Mouse (Mus musculus): ENCODE measurements around the gene Smg6. TPM values are rescaled to one million over a fixed set of nuclear protein-coding genes. Genes with fewer than 3 reads are reported as not detected.
A peak's percentile ranks its signal among the peaks of the same experiment; 100 is the strongest.
"Not testable (repeated sequence)": the region's sequence is repeated elsewhere in the genome, so short reads cannot be mapped to it uniquely, and the experiment has no call there.

Smg6 gene
- polyA plus RNA-seq, 1 experiment from 2014 or later: 17.5 TPM

GRCm38 (mm10) chr11:75167643-75168589 lies 242.3 kb downstream of the Smg6 start:
- H3K4me2 ChIP-seq: peak overlapping the region; percentile 94
- WGBS: 3% methylated on average over 54 of the region's 63 CpGs
- H3K9me3 ChIP-seq (replicated peaks): no peaks in the 10 kb centered on the region
- H3K27ac ChIP-seq: peak overlapping the region; percentile 95
- H3K36me3 ChIP-seq: peaks cover 32% of the 10 kb centered on the region
- no peak for ATAC-seq (replicated peaks; ENCODE audit: low FRiP score)
- H3K4me3 ChIP-seq (replicated peaks): peak overlapping the region; percentile 72
- H3K27me3 ChIP-seq: peaks cover 92% of the 10 kb centered on the region
- H3K4me1 ChIP-seq: peaks cover 92% of the 10 kb centered on the region
- H3K9ac ChIP-seq: peak overlapping the region; percentile 67

DNA sequence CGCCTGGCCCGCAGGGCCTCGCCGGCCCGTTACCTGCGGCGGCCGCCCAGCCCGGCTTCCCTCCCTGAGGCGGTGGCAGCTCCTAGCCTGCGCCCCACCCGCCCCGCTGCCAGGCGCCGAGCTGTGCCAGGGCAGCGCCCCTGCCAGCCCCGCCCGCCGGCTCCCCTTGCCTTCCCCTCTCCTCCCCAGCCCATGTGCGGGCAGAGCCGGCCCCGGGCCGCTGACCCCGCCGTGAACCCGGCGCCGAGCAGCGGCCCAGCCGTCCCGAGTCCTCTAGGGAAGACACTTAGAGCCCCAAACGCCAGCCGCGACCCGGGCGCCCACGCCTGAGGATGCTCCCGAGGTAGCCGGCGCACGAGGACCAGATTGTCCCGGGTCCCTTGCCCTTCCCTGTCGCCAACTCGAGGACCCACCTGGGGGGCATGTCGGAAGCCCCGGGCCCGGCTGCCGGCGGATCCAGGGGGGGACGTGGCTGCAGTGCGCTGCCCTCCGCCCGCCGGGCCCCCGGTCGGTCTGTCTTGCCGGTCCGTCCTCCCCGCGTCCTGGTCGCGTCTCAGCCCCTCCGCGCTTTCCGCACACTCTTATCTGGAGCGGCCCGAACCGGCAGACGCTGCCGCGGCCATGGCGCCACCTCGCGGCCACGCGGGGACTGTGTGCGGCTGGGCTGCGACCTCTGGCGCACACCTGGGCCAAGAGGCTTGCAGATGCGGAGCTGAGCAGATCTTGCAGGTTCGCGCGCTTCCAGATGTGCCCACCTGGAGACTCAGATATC lies 243.2 kb downstream of the Smg6 start:
- Histone ChIP-seq H3K27ac (peak overlapping the region; percentile 95), H3K4me1 (peaks cover 91% of the 10 kb centered on the region), H3K4me3 (replicated peaks) (peak overlapping the region; percentile 72), H3K36me3 (peaks cover 23% of the 10 kb centered on the region), H3K4me2 (peak overlapping the region; percentile 94), H3K27me3 (peaks cover 100% of the 10 kb centered on the region), H3K9ac (peak overlapping the region; percentile 67), H3K9me3 (replicated peaks) (no peaks in the 10 kb centered on the region)
- 0 out of 2 replicates have a peak, but pooled peaks have one; percentile 23 for ATAC-seq (replicated peaks; ENCODE audit: low FRiP score)
- under 1% methylated on average over 83 of the region's 83 CpGs for WGBS

DNA sequence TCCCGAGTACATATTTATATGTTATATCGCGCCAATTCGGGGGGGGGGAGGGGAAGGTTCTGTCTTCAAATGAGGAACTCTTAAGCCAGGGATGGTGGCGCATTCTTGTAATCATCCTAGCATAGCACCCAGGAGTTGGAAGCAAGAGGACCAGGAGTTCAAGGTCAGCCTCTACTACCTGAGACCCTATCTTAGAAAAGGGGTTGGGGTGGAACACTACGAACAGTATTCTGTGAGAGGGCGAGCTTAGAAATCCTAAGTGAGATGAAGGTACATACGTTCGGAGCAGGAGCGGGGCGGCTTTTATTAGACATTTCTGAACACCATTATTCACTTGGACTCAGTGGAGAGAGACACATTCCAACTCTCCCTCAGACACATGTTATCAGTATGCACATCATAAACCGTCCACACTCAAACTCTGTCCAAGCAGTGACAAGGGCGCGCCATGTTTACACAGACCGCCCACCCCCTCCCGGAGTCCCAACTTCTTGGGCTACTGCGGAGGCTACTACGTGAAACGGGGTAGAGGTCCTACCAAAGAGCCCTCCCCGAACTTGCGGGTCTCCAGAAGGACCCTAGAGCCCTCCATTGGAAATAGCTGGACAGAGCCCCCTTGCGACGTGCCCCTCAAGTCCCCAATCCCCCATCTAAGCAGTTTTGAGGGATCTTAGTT lies 243.9 kb downstream of the Smg6 start, which contains the start of gene Hic1:
Hic1 (minus strand) TSS at position 115 of the 676 bp plus-strand sequence.
- H3K27ac ChIP-seq: peak within 1 kb of the TSS; percentile 95
- ATAC-seq (replicated peaks; ENCODE audit: low FRiP score): no peak
- peaks cover 16% of the 10 kb centered on the region for H3K36me3 ChIP-seq
- no peaks in the 10 kb centered on the region for H3K9me3 ChIP-seq (replicated peaks)
- 5% methylated on average over 23 of the region's 23 CpGs for WGBS
- peak within 1 kb of the TSS; percentile 67 for H3K9ac ChIP-seq
- peaks cover 92% of the 10 kb centered on the region for H3K27me3 ChIP-seq
- H3K4me1 ChIP-seq: peaks cover 96% of the 10 kb centered on the region
- peak within 1 kb of the TSS; percentile 72 for H3K4me3 ChIP-seq (replicated peaks)
- peak within 1 kb of the TSS; percentile 94 for H3K4me2 ChIP-seq

GRCm38 (mm10) chr11:75170136-75170751 lies 244.6 kb downstream of the Smg6 start:
- H3K36me3 ChIP-seq: peaks cover 13% of the 10 kb centered on the region
- H3K9ac ChIP-seq: 0 out of 2 replicates have a peak overlapping the region, but pooled peaks have one; percentile 2
- WGBS: 0% methylated on average over 38 of the region's 38 CpGs
- H3K4me1 ChIP-seq: peaks cover 89% of the 10 kb centered on the region
- H3K4me3 ChIP-seq (replicated peaks): peak overlapping the region; percentile 72
- ATAC-seq (replicated peaks; ENCODE audit: low FRiP score): peak; percentile 41
- peak overlapping the region; percentile 95 for H3K27ac ChIP-seq
- peaks cover 85% of the 10 kb centered on the region for H3K27me3 ChIP-seq
- H3K9me3 ChIP-seq (replicated peaks): no peaks in the 10 kb centered on the region
- H3K4me2 ChIP-seq: peak overlapping the region; percentile 94

DNA sequence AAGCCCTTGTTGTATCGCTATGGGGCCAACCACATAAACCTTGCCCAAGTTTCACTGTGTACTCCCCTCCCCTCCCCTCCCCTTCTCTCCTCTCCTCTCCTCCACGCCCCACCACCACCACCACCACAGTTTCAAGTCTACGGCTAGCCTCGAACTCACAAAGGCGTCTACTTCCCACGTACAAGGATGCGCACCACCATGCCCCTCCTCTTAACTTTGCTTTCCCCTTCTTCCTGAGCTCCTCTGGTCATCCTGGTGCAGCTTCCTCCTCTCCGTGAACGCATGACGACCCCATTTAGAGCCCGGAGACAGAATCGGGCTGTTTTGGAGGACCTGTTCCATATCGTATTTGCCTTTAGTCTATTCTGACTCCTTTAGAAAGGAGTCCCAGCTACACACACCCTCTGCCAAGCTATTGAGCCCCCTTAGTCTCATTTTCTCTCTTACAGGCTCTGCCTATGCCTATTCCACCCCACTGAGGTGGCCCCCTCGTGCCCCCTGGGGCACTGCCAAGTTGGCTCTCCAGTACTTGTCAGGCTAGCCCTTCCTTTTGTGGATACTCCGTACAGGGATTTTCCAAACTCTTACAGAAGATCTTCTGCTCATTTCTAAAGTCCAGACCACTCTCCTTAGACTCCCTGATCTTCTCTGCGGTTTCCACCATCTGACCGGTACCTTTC lies 245.7 kb downstream of the Smg6 start:
- Histone ChIP-seq H3K4me2 (peak overlapping the region; percentile 94), H3K4me1 (peaks cover 78% of the 10 kb centered on the region), H3K27ac (no peak overlapping the region), H3K9ac (no peak overlapping the region), H3K36me3 (peaks cover 5% of the 10 kb centered on the region), H3K9me3 (replicated peaks) (no peaks in the 10 kb centered on the region), H3K4me3 (replicated peaks) (peak overlapping the region; percentile 73), H3K27me3 (peaks cover 74% of the 10 kb centered on the region)
- no peak for ATAC-seq (replicated peaks; ENCODE audit: low FRiP score)
- whole genome bisulfite sequencing: 12% methylated on average over 17 of the region's 17 CpGs

GRCm38 (mm10) chr11:75172151-75173094 lies 246.8 kb downstream of the Smg6 start:
- H3K4me2 ChIP-seq: peak overlapping the region; percentile 94
- peaks cover 13% of the 10 kb centered on the region for H3K36me3 ChIP-seq
- no peak overlapping the region for H3K27ac ChIP-seq
- H3K27me3 ChIP-seq: peaks cover 63% of the 10 kb centered on the region
- H3K9me3 ChIP-seq (replicated peaks): no peaks in the 10 kb centered on the region
- no peak for ATAC-seq (replicated peaks; ENCODE audit: low FRiP score)
- H3K4me3 ChIP-seq (replicated peaks): peak overlapping the region; percentile 73
- 0 out of 2 replicates have a peak overlapping the region, but pooled peaks have one; percentile 27 for H3K9ac ChIP-seq
- peaks cover 67% of the 10 kb centered on the region for H3K4me1 ChIP-seq
- WGBS: under 1% methylated on average over 75 of the region's 75 CpGs

DNA sequence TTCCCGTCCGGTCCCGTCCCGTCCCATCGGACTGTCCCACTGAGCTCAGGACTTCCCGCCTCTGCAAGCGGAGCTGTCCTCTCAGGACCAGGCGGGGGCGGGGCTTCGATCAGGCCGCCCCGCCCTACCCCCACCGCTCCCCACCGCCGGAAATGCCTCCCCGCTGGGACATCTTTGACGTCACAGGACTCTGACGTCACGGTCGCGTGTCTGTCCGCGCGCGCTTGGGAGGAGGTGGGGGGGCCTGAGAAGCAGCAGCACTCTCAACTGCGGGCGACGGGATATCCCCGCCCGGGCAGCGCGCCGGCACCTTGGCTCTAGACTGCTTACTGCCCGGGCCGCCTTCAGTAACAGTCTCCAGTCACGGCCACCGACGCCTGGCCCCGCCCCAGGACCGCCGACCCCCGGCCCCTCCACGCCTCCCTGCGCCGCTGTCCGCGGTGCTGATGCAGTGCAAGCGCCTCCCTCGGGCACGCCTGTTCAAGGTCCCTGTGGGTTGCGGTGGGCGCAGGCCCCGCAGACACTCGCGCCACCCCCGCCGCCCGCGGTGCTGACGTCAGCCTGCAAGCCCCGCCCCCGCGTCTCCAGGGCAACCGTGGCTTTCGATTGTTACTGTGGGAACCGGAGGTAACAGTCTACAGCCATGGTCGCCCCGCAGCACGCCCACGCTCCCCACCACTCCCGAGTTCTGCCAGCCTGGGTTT lies 247.6 kb downstream of the Smg6 start:
- ATAC-seq (replicated peaks; ENCODE audit: low FRiP score): peak; percentile 71
- peak overlapping the region; percentile 27; the same call in 1 of the 2 replicates for H3K9ac ChIP-seq
- H3K9me3 ChIP-seq (replicated peaks): no peaks in the 10 kb centered on the region
- H3K27ac ChIP-seq: no peak overlapping the region
- H3K36me3 ChIP-seq: peaks cover 19% of the 10 kb centered on the region
- H3K4me1 ChIP-seq: peaks cover 67% of the 10 kb centered on the region
- peak overlapping the region; percentile 73 for H3K4me3 ChIP-seq (replicated peaks)
- under 1% methylated on average over 71 of the region's 71 CpGs for WGBS
- peaks cover 55% of the 10 kb centered on the region for H3K27me3 ChIP-seq
- H3K4me2 ChIP-seq: peak overlapping the region; percentile 94

DNA sequence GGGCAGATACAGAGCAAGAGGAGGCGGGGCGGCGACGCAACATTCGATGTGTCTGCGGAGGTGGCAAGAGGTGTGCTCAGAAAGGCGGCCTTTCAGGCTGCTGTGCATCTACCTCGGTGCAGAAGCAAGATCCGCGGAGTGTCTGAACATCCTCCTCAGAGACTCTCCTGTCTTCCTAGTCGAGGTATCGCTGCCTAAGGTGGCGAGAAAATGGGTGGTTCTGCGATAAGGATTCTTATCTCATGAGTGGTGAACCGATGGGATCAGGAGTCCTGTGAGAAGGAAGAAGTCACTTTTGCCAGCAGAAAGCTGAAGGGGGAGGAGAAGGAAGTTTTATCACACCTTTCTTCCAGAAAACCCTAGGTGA lies 248.2 kb downstream of the Smg6 start:
- Histone ChIP-seq H3K9ac (0 out of 2 replicates have a peak overlapping the region, but pooled peaks have one; percentile 27), H3K27me3 (peaks cover 49% of the 10 kb centered on the region), H3K9me3 (replicated peaks) (no peaks in the 10 kb centered on the region), H3K4me3 (replicated peaks) (peak overlapping the region; percentile 73), H3K36me3 (peaks cover 19% of the 10 kb centered on the region), H3K27ac (no peak overlapping the region), H3K4me2 (peak overlapping the region; percentile 94), H3K4me1 (peaks cover 62% of the 10 kb centered on the region)
- no peak for ATAC-seq (replicated peaks; ENCODE audit: low FRiP score)
- 3% methylated on average over 15 of the region's 15 CpGs for WGBS

DNA sequence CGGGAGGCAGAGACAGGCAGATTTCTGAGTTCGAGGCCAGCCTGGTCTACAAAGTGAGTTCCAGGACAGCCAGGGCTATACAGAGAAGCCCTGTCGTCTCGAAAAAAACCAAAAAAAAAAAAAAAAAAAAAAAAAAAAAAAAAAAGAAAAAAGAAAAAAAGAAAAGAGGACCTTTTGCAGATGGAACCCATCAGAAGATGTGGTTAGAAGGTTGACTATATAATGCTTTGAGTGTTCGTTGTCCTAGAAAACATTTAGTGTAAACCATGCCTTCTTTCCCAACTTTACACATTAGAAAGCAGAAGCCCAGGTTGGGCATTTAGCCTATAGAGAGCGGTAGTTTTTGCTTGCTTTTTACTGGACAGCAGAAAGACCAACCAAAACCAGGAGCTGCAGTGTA lies 249.0 kb downstream of the Smg6 start:
- not testable (repeated sequence) for H3K9ac ChIP-seq; H3K9me3 ChIP-seq (replicated peaks); H3K27ac ChIP-seq; ATAC-seq (replicated peaks; ENCODE audit: low FRiP score); H3K4me2 ChIP-seq; H3K4me3 ChIP-seq (replicated peaks)
- Histone ChIP-seq H3K27me3 (peaks cover 42% of the 10 kb centered on the region), H3K36me3 (peaks cover 19% of the 10 kb centered on the region), H3K4me1 (peaks cover 62% of the 10 kb centered on the region)
- 72% methylated on average over 6 of the region's 6 CpGs for WGBS

All from kidney, embryonic 15.5 days (tissue).